Mouse (Mus musculus) hindbrain, embryonic 15.5 days (tissue): ENCODE data around the gene Tas2r109. TPM values are rescaled to one million over a fixed set of nuclear protein-coding genes. Genes with fewer than 3 reads are reported as not detected.
"Not testable (repeated sequence)": the region's sequence is repeated elsewhere in the genome, so short reads cannot be mapped to it uniquely, and the experiment has no call there.

ENCODE experiments used
- ATAC-seq: fragments of 200-750 bp; cut with Nextera tagmentation; 2 replicates; pipeline ENCODE4 v1.8.0; 2017; ENCODE audit warnings: low read depth, moderate number of reproducible peaks, moderate TSS enrichment; ENCODE audit not compliant: low FRiP score
- H3K27ac ChIP-seq: fragments of 300-500 bp; sonication (generic); replicated peaks from 2 replicates; pipeline ENCODE4 v1.5.1; 2015; ENCODE audit warnings: mild to moderate bottlenecking, inconsistent platforms
- H3K27me3 ChIP-seq: fragments of 300-500 bp; sonication (generic); 2 replicates; pipeline ENCODE4 v1.6.1; 2015; ENCODE audit warnings: control low read depth, inconsistent platforms
- H3K36me3 ChIP-seq: fragments of 300-500 bp; sonication (generic); 2 replicates; pipeline ENCODE4 v1.6.1; 2015; ENCODE audit warnings: control low read depth, inconsistent platforms
- H3K4me1 ChIP-seq: fragments of 300-500 bp; sonication (generic); replicated peaks from 2 replicates; pipeline ENCODE4 v1.6.1; 2015; ENCODE audit warnings: control low read depth, inconsistent platforms
- H3K4me2 ChIP-seq: fragments of 300-500 bp; sonication (generic); 2 replicates; pipeline ENCODE4 v1.6.1; 2015; ENCODE audit warnings: moderate library complexity, mild to moderate bottlenecking, inconsistent platforms
- H3K4me3 ChIP-seq: fragments of 300-500 bp; sonication (generic); 2 replicates; pipeline ENCODE4 v1.5.1; 2015; ENCODE audit warnings: mild to moderate bottlenecking, inconsistent platforms
- H3K9ac ChIP-seq: fragments of 300-500 bp; sonication (generic); 2 replicates; pipeline ENCODE4 v1.6.1; 2015; ENCODE audit warnings: inconsistent platforms
- H3K9me3 ChIP-seq: fragments of 300-500 bp; sonication (generic); 2 replicates; pipeline ENCODE4 v1.6.1; 2016; ENCODE audit warnings: control low read depth, inconsistent platforms
- WGBS: fragments of 180-500 bp; shearing (Covaris S2); methylation state at CpG from one replicate; pipeline ENCODE4 v1.1.7; 2015; 5-methylcytosine and 5-hydroxymethylcytosine counted together
- polyA plus RNA-seq: library from polyadenylated mRNA; unstranded; fragments of >200 nt; fragmentation: Nextera tagmentation; extraction: Ambion mirVana; gene quantifications from 2 replicates; pipeline ENCODE4 v1.2.1, GENCODE M21; 2015

The Tas2r109 gene
- not detected in 2 replicates for polyA plus RNA-seq

DNA sequence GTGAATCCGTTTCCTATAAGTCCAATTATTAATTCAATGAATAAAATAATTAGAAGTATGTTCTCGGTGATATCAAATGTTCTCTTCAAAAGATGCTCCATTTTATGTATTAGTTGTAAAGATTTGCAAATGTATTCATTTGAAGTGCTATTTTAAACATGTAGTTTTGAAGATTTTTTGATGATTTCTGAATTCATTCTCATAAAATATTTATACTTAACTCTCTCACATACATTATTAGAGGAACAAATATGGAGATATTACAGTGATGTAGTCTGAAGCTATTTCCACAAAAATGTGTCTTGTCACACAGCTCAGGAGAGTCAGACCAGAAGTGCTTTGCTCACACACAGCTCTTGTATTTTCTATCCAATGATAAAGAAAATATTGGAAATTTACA, at the start of gene Tas2r109:
Gene Tas2r109 (minus strand): TSS at position 101 of the 400 bp plus-strand sequence.
- no peak within 1 kb of the TSS for H3K27ac ChIP-seq
- no peaks in the 10 kb centered on the region for H3K36me3 ChIP-seq
- no peak within 1 kb of the TSS for H3K4me2 ChIP-seq
- no peak for ATAC-seq
- no peak within 1 kb of the TSS for H3K4me3 ChIP-seq
- WGBS, result 77% methylated on average over 2 of the region's 2 CpGs
- H3K4me1 ChIP-seq, result no peaks in the 10 kb centered on the region
- H3K27me3 ChIP-seq, result no peaks in the 10 kb centered on the region
- no peak within 1 kb of the TSS for H3K9ac ChIP-seq
- no peaks in the 10 kb centered on the region for H3K9me3 ChIP-seq

DNA sequence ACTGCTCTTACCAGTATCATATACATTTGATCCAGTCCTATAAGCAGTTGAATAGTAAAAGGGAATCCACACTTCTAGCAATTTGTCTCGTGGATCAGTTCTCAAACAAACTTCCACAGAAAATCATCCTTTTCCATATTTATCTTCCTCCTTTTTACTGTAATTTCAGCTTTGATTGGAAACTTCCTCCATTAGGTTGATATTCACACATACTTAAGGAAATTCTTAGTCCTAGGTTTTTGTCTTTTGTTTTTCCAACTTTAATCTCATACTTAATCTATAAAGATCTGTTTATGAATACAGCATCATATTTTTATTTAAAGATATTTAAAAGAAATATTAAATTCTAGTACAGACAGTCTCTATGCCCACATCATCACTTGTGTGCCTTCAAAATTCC, 22.9 kb downstream of the Tas2r109 start, which contains the start of gene Tas2r131:
Gene Tas2r131 (minus strand): TSS at position 101 of the 400 bp plus-strand sequence.
- no peak within 1 kb of the TSS for H3K27ac ChIP-seq
- no peaks in the 10 kb centered on the region for H3K9me3 ChIP-seq
- WGBS, result 88% methylated on average over 1 of the region's 1 CpGs
- no peak within 1 kb of the TSS for H3K4me3 ChIP-seq
- no peak for ATAC-seq
- no peak within 1 kb of the TSS for H3K9ac ChIP-seq
- H3K36me3 ChIP-seq, result no peaks in the 10 kb centered on the region
- H3K4me2 ChIP-seq, result no peak within 1 kb of the TSS
- H3K4me1 ChIP-seq, result no peaks in the 10 kb centered on the region
- H3K27me3 ChIP-seq, result no peaks in the 10 kb centered on the region

DNA sequence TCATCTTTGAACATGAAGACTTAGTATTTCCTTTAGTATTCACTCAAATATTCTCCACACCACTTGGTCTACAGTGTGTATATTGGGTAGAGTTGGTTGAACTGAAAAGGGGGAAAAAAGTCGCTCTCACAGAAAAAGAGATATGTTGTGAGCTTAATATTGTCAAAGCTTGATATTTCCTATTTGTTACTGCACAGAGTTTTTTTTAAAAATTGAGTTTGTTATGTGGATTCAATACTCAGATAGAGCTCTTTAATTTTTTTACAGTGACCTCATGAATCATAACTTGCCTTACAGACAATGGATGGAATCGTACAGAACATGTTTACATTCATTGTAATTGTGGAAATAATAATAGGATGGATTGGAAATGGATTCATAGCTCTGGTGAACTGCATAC, 30.0 kb downstream of the Tas2r109 start, which contains the start of gene Tas2r129:
Gene Tas2r129 (plus strand): TSS at position 301 of the 400 bp plus-strand sequence.
- no peak for ATAC-seq
- WGBS, result 92% methylated on average over 2 of the region's 2 CpGs
- no peaks in the 10 kb centered on the region for H3K4me1 ChIP-seq
- H3K36me3 ChIP-seq, result no peaks in the 10 kb centered on the region
- H3K27me3 ChIP-seq, result no peaks in the 10 kb centered on the region
- no peak within 1 kb of the TSS for H3K4me2 ChIP-seq
- H3K9me3 ChIP-seq, result no peaks in the 10 kb centered on the region
- no peak within 1 kb of the TSS for H3K9ac ChIP-seq
- H3K27ac ChIP-seq, result no peak within 1 kb of the TSS
- no peak within 1 kb of the TSS for H3K4me3 ChIP-seq

DNA sequence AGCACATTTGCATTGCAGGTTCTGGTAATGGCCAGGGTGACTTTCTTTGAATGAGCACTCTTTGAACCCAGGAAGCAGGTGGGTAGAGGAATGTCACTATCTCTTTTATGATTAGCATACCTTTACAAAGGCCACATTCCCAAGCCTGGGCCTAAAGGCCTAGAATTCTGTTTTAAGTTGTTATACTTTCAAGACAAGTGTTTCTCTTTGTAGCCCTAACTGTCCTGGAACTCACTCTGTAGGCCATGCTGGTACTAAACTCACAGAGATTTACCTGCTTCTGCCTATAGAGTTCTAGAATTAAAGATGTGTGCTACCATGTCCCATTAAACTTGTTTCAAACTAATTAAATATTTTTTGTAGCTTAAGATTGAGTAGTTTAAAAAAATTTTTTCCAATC, 39.4 kb downstream of the Tas2r109 start:
- H3K4me3 ChIP-seq, H3K36me3 ChIP-seq, ATAC-seq, H3K27ac ChIP-seq, H3K4me2 ChIP-seq, H3K4me1 ChIP-seq, H3K27me3 ChIP-seq, H3K9me3 ChIP-seq, H3K9ac ChIP-seq: not testable (repeated sequence)

Other genes starting within 250 kb of the Tas2r109 start
- gene Tas2r115, start 242.9 kb downstream of the Tas2r109 start, polyA plus RNA-seq, result not detected in 2 replicates
- gene Tas2r124, start 226.2 kb downstream of the Tas2r109 start, polyA plus RNA-seq, result not detected in 2 replicates
- not detected in 2 replicates for gene Tas2r102, start 218.8 kb downstream of the Tas2r109 start, polyA plus RNA-seq
- gene Tas2r136, start 202.8 kb downstream of the Tas2r109 start, polyA plus RNA-seq, result not detected in 2 replicates
- not detected in 2 replicates for gene Tas2r117, start 178.1 kb downstream of the Tas2r109 start, polyA plus RNA-seq
- not detected in 2 replicates for gene Tas2r123, start 133.8 kb downstream of the Tas2r109 start, polyA plus RNA-seq
- not detected in 2 replicates for gene Tas2r116, start 125.5 kb downstream of the Tas2r109 start, polyA plus RNA-seq
- not detected in 2 replicates for gene Tas2r110, start 113.0 kb downstream of the Tas2r109 start, polyA plus RNA-seq
- not detected in 2 replicates for gene Tas2r113, start 88.0 kb downstream of the Tas2r109 start, polyA plus RNA-seq
- not detected in 2 replicates for gene Tas2r125, start 71.3 kb downstream of the Tas2r109 start, polyA plus RNA-seq
- not detected in 2 replicates for gene Tas2r129, start 29.9 kb downstream of the Tas2r109 start, polyA plus RNA-seq
- gene Tas2r131, start 23.0 kb downstream of the Tas2r109 start, polyA plus RNA-seq, result not detected in 2 replicates
- not detected in 2 replicates for gene Tas2r103, start 56.1 kb upstream of the Tas2r109 start, polyA plus RNA-seq
- gene Tas2r140, start 74.9 kb upstream of the Tas2r109 start, polyA plus RNA-seq, result not detected in 2 replicates
- 110 and 117 TPM in 2 replicates for gene Smim10l1, start 123.9 kb upstream of the Tas2r109 start, polyA plus RNA-seq